Mouse (Mus musculus): ENCODE data around the gene Kif18b. TPM values are rescaled to one million over a fixed set of nuclear protein-coding genes. Genes with fewer than 3 reads are reported as not detected.

The Kif18b gene
- 1.5 and 2.1 TPM in 2 replicates for polyA plus RNA-seq (2015; fragmentation: Nextera tagmentation; extraction: Ambion mirVana)

GRCm38 (mm10) chr11:102924557-102925350 is at the start of gene Kif18b:
TSS of gene Kif18b (minus strand) at chr11:102925124.

DNA sequence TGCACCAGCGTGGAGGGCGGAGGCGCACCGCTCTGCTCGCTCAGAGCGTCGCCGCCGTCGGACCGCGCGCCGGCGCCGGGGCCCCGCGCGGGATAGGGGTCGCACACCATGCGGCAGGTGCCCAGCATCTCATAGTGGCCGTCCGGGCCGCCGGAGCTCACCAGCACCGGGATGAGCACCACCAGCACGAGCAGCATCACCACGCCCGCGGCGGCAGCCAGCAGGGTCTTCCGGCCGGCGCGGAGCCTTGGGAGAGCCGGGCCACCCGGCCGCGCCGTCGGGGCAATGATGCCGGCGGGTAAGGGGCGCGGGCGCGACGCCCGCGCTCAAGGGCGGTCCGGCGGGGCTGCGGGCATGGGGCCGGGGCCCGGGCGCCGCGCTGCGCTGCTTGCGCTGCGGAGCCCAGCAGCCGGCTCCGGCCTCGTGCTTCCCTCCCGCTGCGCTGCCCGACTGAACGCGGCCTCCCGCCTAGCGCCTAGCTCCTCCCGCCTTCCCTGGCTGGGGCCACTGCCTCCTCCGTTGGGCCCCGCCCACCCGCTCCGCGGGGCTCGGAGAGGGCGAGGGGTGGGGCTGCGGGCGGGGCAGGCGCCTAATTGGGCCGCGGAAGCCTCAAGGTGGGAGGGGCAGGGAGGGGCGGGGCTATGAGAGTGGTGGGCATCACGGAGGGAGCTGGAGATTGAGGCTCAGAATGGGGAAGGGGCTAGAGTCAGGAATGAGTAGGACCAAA is 21.5 kb upstream of the Kif18b start, which contains the start of gene C1ql1:
TSS of gene C1ql1 (minus strand) at position 424 of the 727 bp plus-strand sequence.

DNA sequence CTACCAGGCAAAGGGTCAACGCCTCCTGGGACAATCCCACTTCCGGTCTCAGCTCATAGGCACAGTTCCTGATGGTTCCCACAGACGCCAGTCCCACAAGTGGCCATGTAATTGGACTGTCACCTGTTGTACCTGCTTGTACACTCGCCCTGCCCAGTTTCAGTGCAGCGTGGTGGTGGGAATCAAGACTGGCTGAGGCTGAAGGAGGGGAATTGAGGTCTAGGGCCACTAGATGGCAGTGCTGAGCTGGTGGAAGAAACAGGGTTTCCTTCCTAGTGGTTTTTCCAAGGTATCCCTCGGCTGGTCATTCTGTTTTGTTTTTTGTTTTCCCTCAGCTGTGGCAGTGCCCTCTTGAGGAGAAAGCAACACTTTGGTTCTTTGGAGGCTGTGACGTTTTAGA is 24.2 kb downstream of the Kif18b start, which contains the start of gene Gfap:
TSS of gene Gfap (minus strand) at position 150 of the 400 bp plus-strand sequence.

DNA sequence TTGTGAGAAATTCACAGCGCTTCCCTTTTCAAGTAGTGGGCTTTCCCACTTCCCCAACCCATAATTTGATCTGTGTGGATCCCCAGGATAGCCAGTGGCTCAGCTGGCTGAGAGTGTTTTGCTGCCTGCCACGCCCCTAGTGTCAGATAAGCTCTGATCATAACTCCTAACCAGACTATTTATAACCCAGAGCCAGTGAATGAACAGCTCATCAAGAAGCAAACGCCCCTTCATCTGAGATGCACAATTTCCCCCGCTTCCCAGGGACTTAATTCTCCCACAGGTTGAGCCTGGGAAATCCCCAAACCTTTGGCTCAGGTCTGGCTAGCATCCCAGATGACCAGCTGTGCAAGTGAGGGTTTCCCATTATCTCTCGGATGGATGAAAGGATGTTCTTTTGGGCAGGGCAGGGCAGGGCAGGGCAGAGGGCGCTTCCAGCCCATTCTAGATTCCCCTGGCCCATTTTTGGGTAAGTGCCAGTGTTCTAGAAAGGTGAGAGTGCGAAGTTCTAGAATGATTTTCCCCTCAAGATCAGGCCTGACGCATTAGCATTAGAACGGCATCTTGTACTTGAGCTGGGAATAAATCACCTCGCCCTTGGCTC is 40.2 kb downstream of the Kif18b start, which contains the start of gene Fam187a:
TSS of gene Fam187a (plus strand) at position 554 of the 604 bp plus-strand sequence.

GRCm38 (mm10) chr11:102880585-102881313 is 44.2 kb downstream of the Kif18b start, which contains the start of the genes Eftud2 and Ccdc103:
TSS of gene Eftud2 (minus strand) at chr11:102880985.
TSS of gene Ccdc103 (plus strand) at chr11:102881204.

Other genes starting within 250 kb of the Kif18b start
- gene Ccdc43, start 227.3 kb downstream of the Kif18b start, polyA plus RNA-seq (2015; fragmentation: Nextera tagmentation; extraction: Ambion mirVana) = 17.4 and 22.5 TPM in 2 replicates
- 0.72 and 0.74 TPM in 2 replicates for gene Adam11, start 163.7 kb downstream of the Kif18b start, polyA plus RNA-seq (2015; fragmentation: Nextera tagmentation; extraction: Ambion mirVana)
- gene Gjc1, start 105.4 kb downstream of the Kif18b start, polyA plus RNA-seq (2015; fragmentation: Nextera tagmentation; extraction: Ambion mirVana) = 24.7 and 31.1 TPM in 2 replicates
- 8.2 and 10.7 TPM in 2 replicates for gene Higd1b, start 89.3 kb downstream of the Kif18b start, polyA plus RNA-seq (2015; fragmentation: Nextera tagmentation; extraction: Ambion mirVana)
- 70.1 and 74.0 TPM in 2 replicates for gene Eftud2, start 44.1 kb downstream of the Kif18b start, polyA plus RNA-seq (2015; fragmentation: Nextera tagmentation; extraction: Ambion mirVana)
- 0.77 and 0.99 TPM in 2 replicates for gene Ccdc103, start 43.9 kb downstream of the Kif18b start, polyA plus RNA-seq (2015; fragmentation: Nextera tagmentation; extraction: Ambion mirVana)
- gene Fam187a, start 40.0 kb downstream of the Kif18b start, polyA plus RNA-seq (2015; fragmentation: Nextera tagmentation; extraction: Ambion mirVana) = not detected in 2 replicates
- gene Gfap, start 24.2 kb downstream of the Kif18b start, polyA plus RNA-seq (2015; fragmentation: Nextera tagmentation; extraction: Ambion mirVana) = 0.19 and 0.33 TPM in 2 replicates
- gene C1ql1, start 21.6 kb upstream of the Kif18b start, polyA plus RNA-seq (2015; fragmentation: Nextera tagmentation; extraction: Ambion mirVana) = 0.67 and 1.1 TPM in 2 replicates
- 47.9 and 49.5 TPM in 2 replicates for gene Nmt1, start 103.1 kb upstream of the Kif18b start, polyA plus RNA-seq (2015; fragmentation: Nextera tagmentation; extraction: Ambion mirVana)
- gene Dcakd, start 103.2 kb upstream of the Kif18b start, polyA plus RNA-seq (2015; fragmentation: Nextera tagmentation; extraction: Ambion mirVana) = 56.8 and 60.1 TPM in 2 replicates
- 5.7 TPM in 2 replicates for gene Plcd3, start 176.5 kb upstream of the Kif18b start, polyA plus RNA-seq (2015; fragmentation: Nextera tagmentation; extraction: Ambion mirVana)
- 41.3 and 42.1 TPM in 2 replicates for gene Acbd4, start 176.6 kb upstream of the Kif18b start, polyA plus RNA-seq (2015; fragmentation: Nextera tagmentation; extraction: Ambion mirVana)
- 3.0 and 3.5 TPM in 2 replicates for gene Hexim1, start 191.1 kb upstream of the Kif18b start, polyA plus RNA-seq (2015; fragmentation: Nextera tagmentation; extraction: Ambion mirVana)
- gene Hexim2, start 207.3 kb upstream of the Kif18b start, polyA plus RNA-seq (2015; fragmentation: Nextera tagmentation; extraction: Ambion mirVana) = 3.6 and 4.6 TPM in 2 replicates
- 1.3 and 3.3 TPM in 2 replicates for gene Fmnl1, start 246.0 kb upstream of the Kif18b start, polyA plus RNA-seq (2015; fragmentation: Nextera tagmentation; extraction: Ambion mirVana)